Mouse (Mus musculus) testis, adult 2 months (tissue): ENCODE measurements around the gene Fam71e1. TPM values are rescaled to one million over a fixed set of nuclear protein-coding genes. Genes with fewer than 3 reads are reported as not detected.

Source experiments
- H3K27ac ChIP-seq: fragments of 200-500 bp; 2 replicates; pipeline ENCODE4 v1.5.1; 2012; ENCODE audit warnings: low read depth, low read length; ENCODE audit not compliant: control insufficient read depth, insufficient read depth
- H3K27me3 ChIP-seq: fragments of 200-500 bp; 2 replicates; pipeline ENCODE4 v1.6.1; 2012; ENCODE audit warnings: mild to moderate bottlenecking, low read length, moderate library complexity; ENCODE audit not compliant: control insufficient read depth, insufficient read depth
- H3K36me3 ChIP-seq: fragments of 200-500 bp; 2 replicates; pipeline ENCODE4 v1.6.1; 2012; ENCODE audit warnings: mild to moderate bottlenecking, low read length; ENCODE audit not compliant: control insufficient read depth, insufficient read depth
- H3K4me1 ChIP-seq: fragments of 200-500 bp; 2 replicates; pipeline ENCODE4 v1.6.1; 2012; ENCODE audit warnings: low read length; ENCODE audit not compliant: control insufficient read depth, insufficient read depth
- H3K4me3 ChIP-seq: fragments of 200-500 bp; 2 replicates; pipeline ENCODE4 v1.5.1; 2012; ENCODE audit warnings: low read depth, mild to moderate bottlenecking, low read length, moderate library complexity, mixed read lengths; ENCODE audit not compliant: control insufficient read depth
- CTCF ChIP-seq: fragments of 200-500 bp; IDR thresholded peaks from 2 replicates; pipeline ENCODE4 v1.5.1; 2012; ENCODE audit warnings: low read depth, mild to moderate bottlenecking, inconsistent platforms, low read length, moderate library complexity; ENCODE audit not compliant: control insufficient read depth, insufficient read depth, insufficient replicate concordance
- POLR2A ChIP-seq: fragments of 200-500 bp; IDR thresholded peaks from 2 replicates; pipeline ENCODE4 v1.6.1; 2012; ENCODE audit warnings: low read depth, mild to moderate bottlenecking, inconsistent platforms, low read length, moderate library complexity; ENCODE audit not compliant: control insufficient read depth
- polyA plus RNA-seq: library from polyadenylated mRNA; depleted of rRNA; stranded (reverse); fragments of >200 nt; gene quantifications from 2 replicates; pipeline ENCODE4 v1.2.3, GENCODE M21; 2012

Fam71e1 gene
- polyA plus RNA-seq, 1 experiment, result 1,517 TPM

DNA sequence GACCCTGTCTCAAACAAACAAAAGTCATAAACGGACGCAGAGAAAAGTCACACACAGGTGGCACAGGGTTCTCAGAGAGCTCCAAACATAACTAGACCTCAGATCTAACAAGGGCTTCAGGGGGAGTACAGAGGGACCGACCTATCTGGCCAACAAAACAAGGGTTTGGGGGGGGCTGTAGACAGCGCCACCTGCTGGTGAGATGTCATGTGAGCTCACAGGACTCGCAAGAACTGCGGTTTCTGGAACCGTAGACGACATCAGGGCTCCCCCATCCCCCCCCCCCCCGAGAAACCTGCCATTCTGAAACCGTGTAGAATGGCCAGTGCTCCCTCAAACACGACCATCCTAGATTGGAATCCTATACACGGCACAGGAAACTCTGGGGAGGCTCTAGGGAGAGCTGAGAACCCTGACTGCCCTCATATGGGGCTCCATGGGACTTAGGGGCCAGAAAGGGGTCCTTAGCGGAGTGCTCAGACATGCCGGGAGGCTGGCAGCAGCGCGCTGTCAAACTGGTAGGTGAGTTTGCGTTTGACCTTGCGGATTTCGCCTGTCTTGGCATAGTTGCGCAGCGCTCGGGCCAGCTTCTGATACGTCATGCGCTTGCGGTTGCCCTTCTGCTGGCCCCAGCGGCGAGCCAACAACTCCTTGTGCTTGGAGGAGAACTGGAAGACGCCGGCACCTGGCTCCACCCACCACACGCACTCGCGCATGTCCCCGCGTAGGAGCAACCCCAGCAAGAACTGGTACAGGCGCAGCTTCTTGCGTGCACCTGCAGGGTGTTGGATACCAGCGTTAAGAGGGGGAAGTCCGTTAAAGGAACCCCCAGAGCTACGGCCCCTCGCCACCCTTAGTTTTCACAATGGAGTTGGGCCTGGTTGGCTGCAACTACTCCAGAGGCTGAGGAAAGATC is 31.4 kb downstream of the Fam71e1 start:
- Histone ChIP-seq H3K27ac (no peak overlapping the region), H3K4me3 (peak overlapping the region; percentile 46), H3K36me3 (no peaks in the 10 kb centered on the region), H3K4me1 (peaks cover 18% of the 10 kb centered on the region), H3K27me3 (no peaks in the 10 kb centered on the region)
- TF ChIP-seq CTCF, result peak; percentile 83; the same call in 1 of the 2 replicates
- no peak for TF ChIP-seq POLR2A

DNA sequence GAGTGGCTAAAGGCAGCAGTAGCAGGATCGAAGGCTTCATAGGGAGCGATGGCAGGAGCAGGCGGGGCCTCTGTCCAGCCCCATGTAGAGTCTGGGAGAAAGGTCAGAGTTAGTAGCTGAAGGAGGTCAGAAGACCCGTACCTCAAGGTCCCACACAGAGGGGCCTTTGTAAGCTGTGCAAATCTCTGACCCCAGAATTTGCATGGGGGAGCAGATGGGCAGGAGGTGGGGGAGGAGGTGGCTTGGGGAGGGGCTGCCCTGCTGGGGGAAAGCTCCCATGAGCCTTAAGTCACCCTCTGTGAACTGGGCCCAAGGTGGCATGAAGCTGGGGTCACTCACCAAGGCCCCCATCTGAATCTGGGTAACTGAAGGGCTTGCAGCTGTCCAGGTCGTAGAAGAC is 33.1 kb downstream of the Fam71e1 start:
- Histone ChIP-seq H3K36me3 (no peaks in the 10 kb centered on the region), H3K4me3 (no peak overlapping the region), H3K4me1 (peaks cover 17% of the 10 kb centered on the region), H3K27me3 (no peaks in the 10 kb centered on the region), H3K27ac (no peak overlapping the region)
- TF ChIP-seq CTCF (no peak), POLR2A (no peak)

DNA sequence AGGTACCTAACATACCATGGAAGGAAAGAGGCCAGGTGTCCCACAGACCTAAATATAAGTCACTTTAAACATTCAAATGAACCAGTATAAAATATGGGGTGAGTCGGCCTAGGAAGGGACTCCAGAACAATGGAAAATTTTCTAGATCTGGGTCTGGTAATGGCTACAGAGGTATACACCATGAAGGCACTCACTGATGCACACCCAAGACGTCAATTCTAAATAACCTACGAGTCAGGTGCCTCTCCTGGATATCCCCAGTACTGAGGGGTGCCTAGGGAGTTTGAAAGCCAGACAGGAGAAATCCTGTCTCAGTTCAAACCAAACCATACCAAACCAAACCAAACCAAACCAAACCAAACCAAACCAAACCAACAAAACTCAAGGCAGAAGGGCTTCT is 34.1 kb downstream of the Fam71e1 start:
- Histone ChIP-seq H3K4me1 (peaks cover 13% of the 10 kb centered on the region), H3K27ac (no peak overlapping the region), H3K27me3 (no peaks in the 10 kb centered on the region), H3K4me3 (no peak overlapping the region), H3K36me3 (no peaks in the 10 kb centered on the region)
- TF ChIP-seq CTCF (no peak), POLR2A (no peak)

DNA sequence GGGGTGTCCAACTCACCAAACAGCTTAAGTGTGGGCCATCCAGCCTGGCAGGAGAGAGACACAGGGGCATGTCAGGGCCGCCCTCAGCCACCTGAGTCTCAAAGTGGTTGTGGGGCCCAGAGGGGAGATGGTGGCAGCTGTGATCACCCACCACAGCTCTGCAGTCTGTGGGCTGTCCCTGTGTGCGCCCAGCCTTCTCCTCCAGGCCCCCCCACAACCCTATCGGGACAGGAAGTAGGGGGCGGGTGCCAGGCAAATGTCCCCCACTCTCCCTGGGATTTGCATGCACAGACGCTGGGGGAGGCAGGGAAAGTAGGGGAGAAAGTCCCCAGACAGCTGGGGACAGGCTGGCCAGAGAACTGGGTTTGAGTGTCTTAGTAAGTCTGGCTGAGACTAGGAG is 34.8 kb downstream of the Fam71e1 start:
- Histone ChIP-seq H3K27me3 (no peaks in the 10 kb centered on the region), H3K36me3 (no peaks in the 10 kb centered on the region), H3K4me3 (no peak overlapping the region), H3K27ac (no peak overlapping the region), H3K4me1 (peaks cover 13% of the 10 kb centered on the region)
- TF ChIP-seq CTCF (no peak), POLR2A (no peak)

DNA sequence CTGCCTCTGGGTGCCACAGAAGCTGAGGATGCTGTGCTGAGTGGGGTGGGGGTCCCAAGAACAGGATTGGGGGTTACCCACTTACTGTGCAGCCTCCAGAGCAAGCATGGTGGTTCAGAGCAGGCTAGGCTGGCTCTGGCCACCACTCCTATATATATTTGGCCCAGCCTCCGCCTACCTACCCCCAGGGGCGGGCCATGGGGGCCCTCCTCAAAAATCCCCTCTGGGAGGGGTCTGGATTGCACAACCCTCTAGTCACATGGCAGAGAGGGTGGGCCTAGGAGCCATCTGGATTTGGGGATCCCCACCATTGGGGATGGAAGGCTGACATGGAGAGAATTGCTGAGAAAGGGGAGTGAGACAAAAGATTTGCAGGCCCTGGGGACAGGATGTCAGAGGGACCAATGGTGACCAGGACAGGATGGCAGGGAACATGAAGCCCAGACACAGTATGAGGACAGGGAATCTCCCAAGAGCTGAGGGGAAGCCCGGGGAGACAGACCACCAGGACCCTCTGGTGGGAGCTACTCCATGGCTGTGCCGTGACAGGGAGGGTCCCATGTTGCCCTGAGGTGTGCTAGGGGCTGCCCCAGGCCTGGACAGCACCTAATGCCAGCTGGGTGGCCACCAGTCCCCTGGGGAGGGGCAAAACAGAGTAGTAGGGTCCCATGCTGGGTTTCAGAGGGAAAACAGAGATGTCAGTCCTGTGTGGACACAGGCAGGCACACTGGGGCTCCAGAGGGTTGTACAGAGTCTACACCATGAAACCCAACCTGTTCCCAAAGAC is 35.8 kb downstream of the Fam71e1 start, which contains the start of gene Spib:
Gene Spib (minus strand): TSS at position 126 of the 787 bp plus-strand sequence.
- Histone ChIP-seq H3K27me3 (no peaks in the 10 kb centered on the region), H3K36me3 (no peaks in the 10 kb centered on the region), H3K27ac (no peak within 1 kb of the TSS), H3K4me1 (peaks cover 10% of the 10 kb centered on the region), H3K4me3 (no peak within 1 kb of the TSS)
- no peak for TF ChIP-seq POLR2A
- TF ChIP-seq CTCF, result no peak

DNA sequence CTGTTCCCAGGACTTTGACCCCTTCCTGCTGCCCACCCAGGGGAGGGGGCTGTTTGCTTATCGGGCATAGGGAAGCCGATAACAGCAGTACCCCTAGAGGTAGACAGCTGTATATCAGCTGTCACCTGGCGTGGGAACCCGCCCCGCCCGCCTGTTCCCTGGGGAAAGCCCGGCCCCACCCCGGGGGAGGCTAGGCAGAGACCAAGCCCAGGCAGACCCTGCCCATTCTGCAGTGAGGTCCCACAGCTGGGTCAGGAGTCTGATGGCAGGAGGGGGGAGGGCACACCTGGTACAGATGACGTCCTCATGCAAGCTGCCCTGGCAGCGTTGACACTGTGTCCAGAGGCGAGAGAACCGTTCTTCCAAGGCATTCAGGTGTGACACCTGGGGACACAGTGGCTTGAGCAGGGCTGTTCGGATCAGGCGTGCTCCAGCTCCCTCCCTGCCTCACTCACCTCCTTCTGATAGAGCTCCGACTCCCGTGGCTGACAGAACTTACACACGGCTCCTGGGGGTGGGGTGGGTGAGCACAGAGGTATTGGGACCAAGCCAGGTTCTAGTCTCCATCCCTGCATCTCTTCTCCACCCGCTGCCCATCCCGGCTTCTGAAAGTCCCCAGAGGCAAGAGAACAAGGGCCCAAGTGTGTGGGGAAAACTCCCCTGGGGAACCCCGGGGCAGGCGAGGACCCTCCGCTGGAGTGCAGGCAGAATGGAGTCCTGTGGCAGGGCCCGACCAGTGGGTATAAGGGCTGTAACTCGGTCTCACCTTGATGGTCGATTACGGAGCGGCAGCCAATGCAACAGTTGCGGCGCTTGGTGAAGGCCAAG is 36.8 kb downstream of the Fam71e1 start:
- no peaks in the 10 kb centered on the region for H3K36me3 ChIP-seq
- no peak for TF ChIP-seq CTCF
- no peak for TF ChIP-seq POLR2A
- no peak overlapping the region for H3K27ac ChIP-seq
- H3K27me3 ChIP-seq, result no peaks in the 10 kb centered on the region
- peaks cover 2% of the 10 kb centered on the region for H3K4me1 ChIP-seq
- H3K4me3 ChIP-seq, result no peak overlapping the region

DNA sequence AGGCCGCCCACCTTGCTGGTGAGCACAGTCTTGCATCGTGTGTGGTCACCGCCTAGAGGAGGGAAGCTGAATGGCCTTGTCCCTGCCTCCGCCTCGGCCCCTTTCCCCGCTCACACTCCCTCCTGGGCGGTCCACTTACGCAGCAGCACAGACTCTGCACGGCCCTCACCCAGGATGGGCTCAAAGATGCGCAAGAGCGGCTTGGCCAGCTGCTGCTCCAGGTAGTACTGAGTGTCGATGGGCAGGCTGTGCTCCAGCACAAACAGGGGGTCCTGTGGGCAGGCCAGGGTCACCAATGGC is 37.3 kb downstream of the Fam71e1 start:
- Histone ChIP-seq H3K27ac (no peak overlapping the region), H3K4me1 (peaks cover 2% of the 10 kb centered on the region; the same call in 1 of the 2 replicates), H3K4me3 (no peak overlapping the region), H3K36me3 (no peaks in the 10 kb centered on the region), H3K27me3 (no peaks in the 10 kb centered on the region)
- TF ChIP-seq CTCF (no peak), POLR2A (no peak)
